Mouse (Mus musculus) forebrain, postnatal 0 days (tissue): Measurements from ENCODE around the gene Gm3055. TPM values are rescaled to one million over a fixed set of nuclear protein-coding genes. Genes with fewer than 3 reads are reported as not detected.
"Not testable (repeated sequence)": the region's sequence is repeated elsewhere in the genome, so short reads cannot be mapped to it uniquely, and the experiment has no call there.

Source experiments
- ATAC-seq: fragments of 200-750 bp; cut with Nextera tagmentation; 2 replicates; pipeline ENCODE4 v1.8.0; 2017; ENCODE audit warnings: mild to moderate bottlenecking, moderate library complexity
- DNase-seq: peaks from one replicate; pipeline ENCODE4 v3.0.0-alpha.2; 2015
- H3K27ac ChIP-seq: fragments of 300-500 bp; sonication (generic); 2 replicates; pipeline ENCODE4 v1.5.1; 2014; ENCODE audit warnings: low read depth, mild to moderate bottlenecking, antibody characterized with exemption, low read length, moderate library complexity, mixed read lengths
- H3K27me3 ChIP-seq: fragments of 300-500 bp; sonication (generic); 2 replicates; pipeline ENCODE4 v1.6.1; 2014; ENCODE audit warnings: mild to moderate bottlenecking, low read length, mixed read lengths; ENCODE audit not compliant: insufficient read depth
- H3K36me3 ChIP-seq: fragments of 300-500 bp; sonication (generic); 2 replicates; pipeline ENCODE4 v1.6.1; 2014; ENCODE audit warnings: mild to moderate bottlenecking, moderate library complexity; ENCODE audit not compliant: insufficient read depth
- H3K4me1 ChIP-seq: fragments of 300-500 bp; sonication (generic); 2 replicates; pipeline ENCODE4 v1.6.1; 2014; ENCODE audit warnings: antibody characterized with exemption; ENCODE audit not compliant: insufficient read depth
- H3K4me2 ChIP-seq: fragments of 300-500 bp; sonication (generic); 2 replicates; pipeline ENCODE4 v1.6.1; 2014; ENCODE audit warnings: low read depth, mild to moderate bottlenecking, moderate library complexity
- H3K4me3 ChIP-seq: fragments of 300-500 bp; sonication (generic); 2 replicates; pipeline ENCODE4 v1.5.1; 2014; ENCODE audit warnings: low read depth, low read length, mixed read lengths
- H3K9ac ChIP-seq: fragments of 300-500 bp; sonication (generic); 2 replicates; pipeline ENCODE4 v1.6.1; 2014; ENCODE audit warnings: mild to moderate bottlenecking
- H3K9me3 ChIP-seq: fragments of 300-500 bp; sonication (generic); 2 replicates; pipeline ENCODE4 v1.6.1; 2016; ENCODE audit warnings: low read length
- WGBS: fragments of 180-500 bp; shearing (Covaris S2); extraction: QIAGEN DNeasy Blood & Tissue Kit; methylation state at CpG from one replicate; pipeline ENCODE4 v1.1.7; 2014; 5-methylcytosine and 5-hydroxymethylcytosine counted together
- polyA plus RNA-seq: library from polyadenylated mRNA; unstranded; fragments of >200 nt; fragmentation: Nextera tagmentation; extraction: Ambion mirVana; gene quantifications from 2 replicates; pipeline ENCODE4 v1.2.1, GENCODE M21; 2015
- total RNA-seq: library from RNA; depleted of rRNA; stranded (reverse); fragments of >200 nt; gene quantifications from 2 replicates; pipeline ENCODE4 v1.2.3, GENCODE M21; 2014; rRNA removed

Gene Gm3055
- total RNA-seq (27.7 and 37.7 TPM in 2 replicates), polyA plus RNA-seq (9.7 and 10.0 TPM in 2 replicates)

- not testable (repeated sequence) for H3K4me3 ChIP-seq, H3K4me2 ChIP-seq, H3K27me3 ChIP-seq, H3K4me1 ChIP-seq, H3K9me3 ChIP-seq, H3K27ac ChIP-seq, H3K9ac ChIP-seq, DNase-seq, H3K36me3 ChIP-seq
- WGBS: no CpG with 5 or more reads among the region's 43 CpGs
- peak; percentile 99 for ATAC-seq
Measured at GRCm38 (mm10) chr10:81770506-81771403, at the start of gene Gm3055. TSS of gene Gm3055 (minus strand) at chr10:81771161.

- not testable (repeated sequence) for ATAC-seq, H3K27ac ChIP-seq, H3K9ac ChIP-seq, H3K27me3 ChIP-seq, H3K4me3 ChIP-seq, H3K36me3 ChIP-seq, H3K4me1 ChIP-seq, H3K4me2 ChIP-seq, H3K9me3 ChIP-seq
- DNase-seq: peak; percentile 0
- WGBS: 28% methylated on average over 10 of the region's 20 CpGs
Measured at GRCm38 (mm10) chr10:81811899-81812298, 40.9 kb upstream of the Gm3055 start, which contains the start of gene Gm4767. TSS of gene Gm4767 (plus strand) at chr10:81812186.

- not testable (repeated sequence) for H3K4me2 ChIP-seq, DNase-seq
- no CpG with 5 or more reads among the region's 3 CpGs for WGBS
Measured at GRCm38 (mm10) chr10:81771404-81771777, 430 bp upstream of the Gm3055 start.

GRCm38 (mm10) chr10:81704531-81705301, 66.2 kb downstream of the Gm3055 start, which contains the start of gene Zfp433:
TSS of gene Zfp433 (plus strand) at chr10:81704825.
- DNase-seq, H3K4me2 ChIP-seq, H3K36me3 ChIP-seq, H3K27me3 ChIP-seq, H3K9me3 ChIP-seq, H3K4me3 ChIP-seq, H3K4me1 ChIP-seq, H3K9ac ChIP-seq, H3K27ac ChIP-seq: not testable (repeated sequence)
- no CpG with 5 or more reads among the region's 46 CpGs for WGBS
- peak; percentile 100 for ATAC-seq

More at GRCm38 (mm10) chr10:81771404-81771777, 430 bp upstream of the Gm3055 start:
- not testable (repeated sequence) for H3K4me1 ChIP-seq, H3K9me3 ChIP-seq, H3K9ac ChIP-seq, H3K4me3 ChIP-seq, H3K36me3 ChIP-seq, H3K27me3 ChIP-seq, H3K27ac ChIP-seq, ATAC-seq

Other genes with a start within 250 kb of the Gm3055 start
- 1.3 and 1.5 TPM in 2 replicates for gene Gna15, start 246.9 kb downstream of the Gm3055 start, total RNA-seq
- gene Gna15, start 246.9 kb downstream of the Gm3055 start, polyA plus RNA-seq: 1.3 and 1.6 TPM in 2 replicates
- gene Gna11, start 226.0 kb downstream of the Gm3055 start, total RNA-seq: 110 and 114 TPM in 2 replicates
- gene Gna11, start 226.0 kb downstream of the Gm3055 start, polyA plus RNA-seq: 126 and 133 TPM in 2 replicates
- gene Aes, start 211.7 kb downstream of the Gm3055 start, total RNA-seq: 450 and 455 TPM in 2 replicates
- 752 and 802 TPM in 2 replicates for gene Aes, start 211.7 kb downstream of the Gm3055 start, polyA plus RNA-seq
- 20.5 and 25.6 TPM in 2 replicates for gene Tle2, start 196.6 kb downstream of the Gm3055 start, total RNA-seq
- 21.0 and 30.5 TPM in 2 replicates for gene Tle2, start 196.6 kb downstream of the Gm3055 start, polyA plus RNA-seq
- 8.7 and 14.1 TPM in 2 replicates for gene Tle6, start 170.1 kb downstream of the Gm3055 start, total RNA-seq
- gene Tle6, start 170.1 kb downstream of the Gm3055 start, polyA plus RNA-seq: 4.2 and 5.1 TPM in 2 replicates
- gene BC025920, start 164.9 kb downstream of the Gm3055 start, total RNA-seq: 3.8 and 4.7 TPM in 2 replicates
- 1.4 TPM in 2 replicates for gene BC025920, start 164.9 kb downstream of the Gm3055 start, polyA plus RNA-seq
- gene Sirt6, start 143.4 kb downstream of the Gm3055 start, total RNA-seq: 18.0 and 25.2 TPM in 2 replicates
- gene Sirt6, start 143.4 kb downstream of the Gm3055 start, polyA plus RNA-seq: 30.8 and 33.4 TPM in 2 replicates
- 45.9 and 63.6 TPM in 2 replicates for gene Ankrd24, start 142.6 kb downstream of the Gm3055 start, total RNA-seq
- gene Ankrd24, start 142.6 kb downstream of the Gm3055 start, polyA plus RNA-seq: 11.4 and 13.0 TPM in 2 replicates
- 5.9 and 9.5 TPM in 2 replicates for gene Gm10778, start 122.1 kb downstream of the Gm3055 start, total RNA-seq
- gene Gm10778, start 122.1 kb downstream of the Gm3055 start, polyA plus RNA-seq: 2.3 and 3.4 TPM in 2 replicates
- 11.3 and 19.1 TPM in 2 replicates for gene Zfp433, start 66.3 kb downstream of the Gm3055 start, total RNA-seq
- 6.6 and 9.1 TPM in 2 replicates for gene Zfp433, start 66.3 kb downstream of the Gm3055 start, polyA plus RNA-seq
- 1.9 and 3.5 TPM in 2 replicates for gene Gm4767, start 41.0 kb upstream of the Gm3055 start, total RNA-seq
- 1.5 and 2.2 TPM in 2 replicates for gene Gm4767, start 41.0 kb upstream of the Gm3055 start, polyA plus RNA-seq
- gene Gm32687, start 92.8 kb upstream of the Gm3055 start, total RNA-seq: 8.2 and 10.0 TPM in 2 replicates
- 4.0 and 6.1 TPM in 2 replicates for gene Gm32687, start 92.8 kb upstream of the Gm3055 start, polyA plus RNA-seq
- 10.5 and 10.9 TPM in 2 replicates for gene Zfp781, start 159.3 kb upstream of the Gm3055 start, total RNA-seq
- gene Zfp781, start 159.3 kb upstream of the Gm3055 start, polyA plus RNA-seq: 3.8 and 4.9 TPM in 2 replicates